Mouse (Mus musculus) C3H10T1/2 (cell line): ENCODE results near the gene Cxcr3. TPM values are rescaled to one million over a fixed set of nuclear protein-coding genes. Genes with fewer than 3 reads are reported as not detected.

ENCODE experiments used
- polyA plus RNA-seq, 2 experiments: library from polyadenylated mRNA; unstranded; fragments of >200 nt; fragmentation: generic; extraction: Trizol; gene quantifications; one replicate each; pipeline ENCODE4 v1.2.1; 2012; ENCODE audit warnings: missing spikeins in 2 of 2

Cxcr3 gene
- not detected for polyA plus RNA-seq

GRCm38 (mm10) chrX:101733828-101734319 lies at the start of gene Cxcr3:
TSS of gene Cxcr3 (minus strand) at chrX:101734269.

Other genes starting within 250 kb of the Cxcr3 start
- gene Taf1, start 201.5 kb downstream of the Cxcr3 start, polyA plus RNA-seq = 1 to 10 TPM in 1 of 2 experiments, under 1 TPM in 1; 0.35 to 5.7 TPM
- 10 to 100 TPM in 1 of 2 experiments, 1 to 10 TPM in 1; 1.1 to 23.5 TPM for gene Ogt, start 94.2 kb downstream of the Cxcr3 start, polyA plus RNA-seq
- not detected for gene Gm4779, start 60.2 kb upstream of the Cxcr3 start, polyA plus RNA-seq
- not detected for gene 8030474K03Rik, start 60.4 kb upstream of the Cxcr3 start, polyA plus RNA-seq
- under 1 TPM; under 0.01 to 0.11 TPM for gene Nhsl2, start 115.1 kb upstream of the Cxcr3 start, polyA plus RNA-seq